Mouse (Mus musculus) heart, embryonic 16.5 days (tissue): ENCODE results near the gene Dazap1. TPM values are rescaled to one million over a fixed set of nuclear protein-coding genes. Genes with fewer than 3 reads are reported as not detected.
A peak's percentile ranks its signal among the peaks of the same experiment; 100 is the strongest.

Source experiments
- ATAC-seq: fragments of 200-750 bp; cut with Nextera tagmentation; replicated peaks from 2 replicates; pipeline ENCODE4 v1.8.0; 2017; ENCODE audit warnings: moderate number of reproducible peaks; ENCODE audit not compliant: insufficient read depth, low FRiP score; ENCODE audit errors: extremely low read depth
- H3K27ac ChIP-seq: fragments of 300-500 bp; sonication (generic); 2 replicates; pipeline ENCODE4 v1.5.1; 2014; ENCODE audit warnings: mild to moderate bottlenecking, low read length, control low read depth, moderate library complexity
- H3K27me3 ChIP-seq: fragments of 300-500 bp; sonication (generic); 2 replicates; pipeline ENCODE4 v1.6.1; 2014; ENCODE audit warnings: low read length, mixed read lengths; ENCODE audit not compliant: control insufficient read depth, insufficient read depth
- H3K36me3 ChIP-seq: fragments of 300-500 bp; sonication (generic); 2 replicates; pipeline ENCODE4 v1.6.1; 2014; ENCODE audit not compliant: control insufficient read depth, insufficient read depth
- H3K4me1 ChIP-seq: fragments of 300-500 bp; sonication (generic); 2 replicates; pipeline ENCODE4 v1.6.1; 2014; ENCODE audit warnings: low read length, mixed read lengths; ENCODE audit not compliant: control insufficient read depth, insufficient read depth
- H3K4me2 ChIP-seq: fragments of 300-500 bp; sonication (generic); 2 replicates; pipeline ENCODE4 v1.6.1; 2014; ENCODE audit warnings: low read depth, mild to moderate bottlenecking, control low read depth, low read length
- H3K4me3 ChIP-seq: fragments of 300-500 bp; sonication (generic); 2 replicates; pipeline ENCODE4 v1.5.1; 2014; ENCODE audit warnings: mild to moderate bottlenecking, control low read depth, low read length
- H3K9ac ChIP-seq: fragments of 300-500 bp; sonication (generic); 2 replicates; pipeline ENCODE4 v1.6.1; 2014; ENCODE audit warnings: low read length, control low read depth
- H3K9me3 ChIP-seq: fragments of 300-500 bp; sonication (generic); replicated peaks from 2 replicates; pipeline ENCODE4 v1.6.1; 2016; ENCODE audit warnings: low read length; ENCODE audit not compliant: control insufficient read depth
- WGBS: fragments of 180-500 bp; shearing (Covaris S2); extraction: QIAGEN DNeasy Blood & Tissue Kit; methylation state at CpG from one replicate; pipeline ENCODE4 v1.1.7; 2014; 5-methylcytosine and 5-hydroxymethylcytosine counted together
- polyA plus RNA-seq: library from polyadenylated mRNA; unstranded; fragments of >200 nt; fragmentation: Nextera tagmentation; extraction: Ambion mirVana; gene quantifications from 2 replicates; pipeline ENCODE4 v1.2.1, GENCODE M21; 2015

The Dazap1 gene
- polyA plus RNA-seq, 1 experiment from 2014 or later: 30.7 TPM

DNA sequence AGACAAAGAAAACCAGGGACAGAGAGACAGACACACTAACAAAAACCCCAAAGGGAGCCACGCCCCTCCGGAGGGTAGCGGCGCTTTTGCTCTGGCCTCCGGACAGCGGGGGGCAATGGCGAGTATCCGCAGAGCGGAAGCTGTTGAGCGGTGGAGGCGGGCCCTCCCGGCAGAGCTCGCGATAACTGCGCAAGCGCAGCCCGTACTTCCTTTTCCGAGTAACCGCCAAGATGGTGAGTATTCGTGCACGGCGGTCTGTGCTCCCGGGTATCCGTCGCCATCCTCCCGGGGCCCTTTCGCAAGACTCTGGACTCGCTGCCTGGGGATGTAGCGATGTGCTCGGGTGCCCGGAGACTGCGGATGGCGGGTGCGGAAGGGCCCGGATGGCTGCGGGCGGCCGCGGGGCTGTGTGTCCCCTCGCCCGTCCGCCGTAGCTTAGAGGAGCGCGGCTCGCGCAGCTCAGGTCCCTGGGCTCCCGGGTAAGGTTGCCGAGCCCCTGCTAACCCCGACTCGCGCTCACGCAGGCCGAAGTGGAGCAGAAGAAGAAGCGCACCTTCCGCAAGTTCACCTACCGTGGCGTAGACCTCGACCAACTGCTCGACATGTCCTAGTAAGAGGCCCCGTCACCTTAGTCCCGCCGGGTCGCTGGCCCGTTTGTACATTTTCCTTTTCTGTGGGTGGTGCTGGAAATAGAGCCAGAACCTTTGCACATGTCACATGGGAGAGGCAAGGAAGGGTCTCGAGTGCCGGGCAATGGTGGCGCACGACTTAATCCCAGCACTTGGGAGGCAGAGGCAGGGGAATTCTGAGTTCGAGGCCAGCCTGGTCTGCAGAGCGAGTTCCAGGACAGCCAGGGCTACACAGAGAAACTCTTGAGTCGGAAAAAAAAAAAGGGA, 31.2 kb downstream of the Dazap1 start, which contains the start of gene Rps15:
Rps15 (plus strand) TSS at position 203 of the 896 bp plus-strand sequence.
- Histone ChIP-seq H3K9me3 (no peaks in the 10 kb centered on the region), H3K36me3 (peaks cover 23% of the 10 kb centered on the region), H3K4me2 (peak within 1 kb of the TSS; percentile 97), H3K4me3 (peak within 1 kb of the TSS; percentile 81), H3K27me3 (peaks cover 5% of the 10 kb centered on the region), H3K27ac (peak within 1 kb of the TSS; percentile 80), H3K4me1 (peaks cover 18% of the 10 kb centered on the region), H3K9ac (peak within 1 kb of the TSS; percentile 93)
- WGBS: under 1% methylated on average over 72 of the region's 72 CpGs
- peak; percentile 91 for ATAC-seq

DNA sequence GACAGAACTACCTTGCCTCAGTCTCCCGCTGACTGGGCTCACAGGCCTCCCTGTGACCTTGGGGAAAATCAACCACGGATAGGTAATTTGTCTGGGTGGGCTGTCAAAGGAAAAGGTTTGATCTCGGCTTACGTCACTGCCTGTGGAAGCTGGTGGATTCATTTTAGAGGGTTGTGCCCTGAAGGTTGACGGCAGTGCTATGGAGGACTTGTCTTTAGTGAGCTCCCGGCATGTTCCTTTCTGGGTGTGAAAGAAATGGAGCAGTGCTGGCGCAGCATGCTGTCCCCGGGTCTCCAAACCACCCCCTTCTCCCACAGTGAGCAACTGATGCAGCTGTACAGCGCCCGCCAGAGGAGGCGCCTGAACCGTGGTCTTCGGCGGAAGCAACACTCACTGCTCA, 32.0 kb downstream of the Dazap1 start:
- H3K36me3 ChIP-seq: peaks cover 17% of the 10 kb centered on the region
- peaks cover 12% of the 10 kb centered on the region for H3K27me3 ChIP-seq
- H3K27ac ChIP-seq: peak overlapping the region; percentile 52
- peaks cover 18% of the 10 kb centered on the region for H3K4me1 ChIP-seq
- H3K4me2 ChIP-seq: peak overlapping the region; percentile 97
- peak overlapping the region; percentile 93 for H3K9ac ChIP-seq
- no peaks in the 10 kb centered on the region for H3K9me3 ChIP-seq
- H3K4me3 ChIP-seq: peak overlapping the region; percentile 81
- ATAC-seq: no peak
- WGBS: 23% methylated on average over 14 of the region's 14 CpGs

GRCm38 (mm10) chr10:80294311-80294710, 33.0 kb downstream of the Dazap1 start:
- H3K27me3 ChIP-seq: peaks cover 22% of the 10 kb centered on the region
- no peak overlapping the region for H3K9ac ChIP-seq
- no peak overlapping the region for H3K4me3 ChIP-seq
- no peaks in the 10 kb centered on the region for H3K9me3 ChIP-seq
- 66% methylated on average over 4 of the region's 4 CpGs for WGBS
- ATAC-seq: no peak
- H3K4me2 ChIP-seq: no peak overlapping the region
- H3K27ac ChIP-seq: no peak overlapping the region
- H3K4me1 ChIP-seq: peaks cover 18% of the 10 kb centered on the region
- H3K36me3 ChIP-seq: peaks cover 11% of the 10 kb centered on the region

- Histone ChIP-seq H3K4me2 (no peak overlapping the region), H3K27me3 (peaks cover 28% of the 10 kb centered on the region), H3K36me3 (peaks cover 11% of the 10 kb centered on the region), H3K27ac (no peak overlapping the region), H3K4me3 (no peak overlapping the region), H3K4me1 (peaks cover 18% of the 10 kb centered on the region), H3K9ac (peak overlapping the region; percentile 13; the same call in 1 of the 2 replicates), H3K9me3 (no peaks in the 10 kb centered on the region)
- no peak for ATAC-seq
- 59% methylated on average over 7 of the region's 7 CpGs for WGBS
Measured at GRCm38 (mm10) chr10:80294788-80295303, 33.6 kb downstream of the Dazap1 start.

DNA sequence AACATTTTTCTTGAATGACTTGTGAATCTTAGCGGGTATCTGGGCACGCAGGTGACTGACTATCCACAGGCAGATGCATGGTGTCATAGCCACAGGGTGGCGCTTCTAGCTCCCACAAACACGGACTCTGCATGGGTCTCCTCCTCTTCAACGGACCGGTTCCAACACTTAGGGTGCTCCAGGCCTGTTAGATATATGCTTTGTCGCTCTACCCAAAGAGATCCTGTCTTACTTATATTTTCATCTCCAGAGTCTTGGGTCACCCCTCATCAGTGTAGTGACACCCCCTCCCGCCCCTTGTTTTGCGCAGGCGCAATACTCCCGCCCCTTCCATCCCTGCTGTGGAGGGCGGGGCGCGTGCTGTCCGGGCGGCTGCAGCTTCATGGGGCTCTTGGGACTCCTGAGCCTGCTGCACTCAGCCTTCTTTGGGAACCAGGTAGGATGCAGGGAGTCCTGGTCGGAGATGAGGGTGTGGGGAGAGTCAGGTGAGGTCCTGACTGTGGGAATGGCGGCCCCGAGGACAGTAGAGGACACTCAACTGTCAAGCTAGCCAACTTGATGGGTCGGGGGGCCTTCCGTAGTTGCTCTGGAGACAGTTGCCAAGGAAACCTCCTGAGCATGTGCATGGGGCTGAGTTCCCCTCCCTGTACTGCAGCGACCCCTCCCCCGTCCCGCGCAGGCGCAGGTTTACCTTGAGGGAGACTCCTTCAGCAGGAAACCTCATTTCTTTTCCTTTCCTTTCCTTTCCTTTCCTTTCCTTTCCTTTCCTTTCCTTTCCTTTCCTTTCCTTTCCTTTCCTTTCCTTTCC, 34.5 kb downstream of the Dazap1 start, which contains the start of gene Apc2:
Apc2 (plus strand) TSS at position 360 of the 808 bp plus-strand sequence.
- peak; percentile 39; the same call in 1 of the 2 replicates for ATAC-seq
- H3K4me2 ChIP-seq: peak within 1 kb of the TSS; percentile 81
- WGBS: 2% methylated on average over 26 of the region's 26 CpGs
- H3K4me3 ChIP-seq: peak within 1 kb of the TSS; percentile 60
- H3K4me1 ChIP-seq: peaks cover 18% of the 10 kb centered on the region
- no peak within 1 kb of the TSS for H3K27ac ChIP-seq
- peaks cover 11% of the 10 kb centered on the region for H3K36me3 ChIP-seq
- no peaks in the 10 kb centered on the region for H3K9me3 ChIP-seq
- peaks cover 37% of the 10 kb centered on the region for H3K27me3 ChIP-seq
- peak within 1 kb of the TSS; percentile 74 for H3K9ac ChIP-seq

DNA sequence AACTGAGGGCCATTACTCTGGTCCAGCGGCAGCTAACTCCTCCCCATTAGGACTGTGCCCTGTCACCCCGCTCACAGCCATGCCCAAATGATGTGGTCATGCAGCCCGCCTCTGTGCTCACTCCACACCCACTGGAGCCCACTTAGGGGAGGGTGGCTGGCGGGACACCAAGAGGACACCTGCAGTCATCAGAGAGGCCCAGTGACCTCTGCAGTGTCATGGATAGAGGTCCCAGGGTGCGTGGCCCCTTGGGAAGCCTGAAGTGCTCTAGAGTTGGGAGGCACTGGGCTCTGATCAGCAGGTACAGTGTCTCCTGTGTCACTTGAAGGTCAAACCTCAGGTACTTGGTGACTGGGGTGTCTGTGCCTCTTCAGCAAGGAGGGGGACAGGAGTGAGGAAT, 35.5 kb downstream of the Dazap1 start:
- H3K27me3 ChIP-seq: peaks cover 47% of the 10 kb centered on the region
- ATAC-seq: no peak
- no peaks in the 10 kb centered on the region for H3K9me3 ChIP-seq
- peaks cover 17% of the 10 kb centered on the region for H3K4me1 ChIP-seq
- no peak overlapping the region for H3K4me3 ChIP-seq
- 76% methylated on average over 5 of the region's 5 CpGs for WGBS
- H3K36me3 ChIP-seq: peaks cover 11% of the 10 kb centered on the region
- no peak overlapping the region for H3K27ac ChIP-seq
- no peak overlapping the region for H3K9ac ChIP-seq
- H3K4me2 ChIP-seq: no peak overlapping the region

GRCm38 (mm10) chr10:80297526-80298133, 36.3 kb downstream of the Dazap1 start:
- Histone ChIP-seq H3K9ac (no peak overlapping the region), H3K36me3 (peaks cover 11% of the 10 kb centered on the region), H3K27ac (no peak overlapping the region), H3K27me3 (peaks cover 50% of the 10 kb centered on the region), H3K4me3 (no peak overlapping the region), H3K4me1 (peaks cover 19% of the 10 kb centered on the region), H3K9me3 (no peaks in the 10 kb centered on the region), H3K4me2 (no peak overlapping the region)
- 55% methylated on average over 8 of the region's 8 CpGs for WGBS
- ATAC-seq: no peak

- no peak overlapping the region for H3K27ac ChIP-seq
- H3K9me3 ChIP-seq: no peaks in the 10 kb centered on the region
- H3K4me1 ChIP-seq: peaks cover 13% of the 10 kb centered on the region; the same call in 1 of the 2 replicates
- peaks cover 8% of the 10 kb centered on the region for H3K36me3 ChIP-seq
- no peak overlapping the region for H3K4me2 ChIP-seq
- H3K4me3 ChIP-seq: 0 out of 2 replicates have a peak overlapping the region, but pooled peaks have one; percentile 22
- no peak for ATAC-seq
- H3K27me3 ChIP-seq: peaks cover 55% of the 10 kb centered on the region
- whole genome bisulfite sequencing: 5% methylated on average over 26 of the region's 26 CpGs
- no peak overlapping the region for H3K9ac ChIP-seq
Measured at GRCm38 (mm10) chr10:80298571-80299281, 37.4 kb downstream of the Dazap1 start.
